Mouse (Mus musculus) hindbrain, embryonic 16.5 days (tissue): ENCODE data around the gene Rara. TPM values are rescaled to one million over a fixed set of nuclear protein-coding genes. Genes with fewer than 3 reads are reported as not detected.

Experiments
- ATAC-seq: fragments of 200-750 bp; cut with Nextera tagmentation; 2 replicates; pipeline ENCODE4 v1.8.0; 2017; ENCODE audit warnings: moderate TSS enrichment, moderate library complexity
- H3K27ac ChIP-seq: fragments of 300-500 bp; sonication (generic); 2 replicates; pipeline ENCODE4 v1.5.1; 2014; ENCODE audit warnings: low read depth, mild to moderate bottlenecking, control low read depth, low read length, moderate library complexity
- H3K27me3 ChIP-seq: fragments of 300-500 bp; sonication (generic); replicated peaks from 2 replicates; pipeline ENCODE4 v1.6.1; 2014; ENCODE audit warnings: low read length; ENCODE audit not compliant: control insufficient read depth, insufficient read depth
- H3K36me3 ChIP-seq: fragments of 300-500 bp; sonication (generic); 2 replicates; pipeline ENCODE4 v1.6.1; 2014; ENCODE audit warnings: mild to moderate bottlenecking, low read length, moderate library complexity, mixed read lengths; ENCODE audit not compliant: control insufficient read depth, insufficient read depth
- H3K4me1 ChIP-seq: fragments of 300-500 bp; sonication (generic); 2 replicates; pipeline ENCODE4 v1.6.1; 2014; ENCODE audit warnings: low read depth, low read length; ENCODE audit not compliant: control insufficient read depth, insufficient read depth
- H3K4me2 ChIP-seq: fragments of 300-500 bp; sonication (generic); 2 replicates; pipeline ENCODE4 v1.6.1; 2014; ENCODE audit warnings: mild to moderate bottlenecking, low read length, control low read depth, moderate library complexity
- H3K4me3 ChIP-seq: fragments of 300-500 bp; sonication (generic); 2 replicates; pipeline ENCODE4 v1.5.1; 2014; ENCODE audit warnings: mild to moderate bottlenecking, low read length, control low read depth, moderate library complexity
- H3K9ac ChIP-seq: fragments of 300-500 bp; sonication (generic); 2 replicates; pipeline ENCODE4 v1.6.1; 2014; ENCODE audit warnings: low read depth, mild to moderate bottlenecking, control low read depth, low read length, moderate library complexity
- H3K9me3 ChIP-seq: fragments of 300-500 bp; sonication (generic); 2 replicates; pipeline ENCODE4 v1.6.1; 2014; ENCODE audit warnings: mild to moderate bottlenecking, low read length, moderate library complexity; ENCODE audit not compliant: control insufficient read depth
- WGBS: fragments of 180-500 bp; shearing (Covaris S2); extraction: QIAGEN DNeasy Blood & Tissue Kit; methylation state at CpG from one replicate; pipeline ENCODE4 v1.1.7; 2014; 5-methylcytosine and 5-hydroxymethylcytosine counted together
- polyA plus RNA-seq: library from polyadenylated mRNA; unstranded; fragments of >200 nt; fragmentation: Nextera tagmentation; extraction: Ambion mirVana; gene quantifications from 2 replicates; pipeline ENCODE4 v1.2.1, GENCODE M21; 2015

Gene Rara
- polyA plus RNA-seq = 12.1 and 16.7 TPM in 2 replicates

DNA sequence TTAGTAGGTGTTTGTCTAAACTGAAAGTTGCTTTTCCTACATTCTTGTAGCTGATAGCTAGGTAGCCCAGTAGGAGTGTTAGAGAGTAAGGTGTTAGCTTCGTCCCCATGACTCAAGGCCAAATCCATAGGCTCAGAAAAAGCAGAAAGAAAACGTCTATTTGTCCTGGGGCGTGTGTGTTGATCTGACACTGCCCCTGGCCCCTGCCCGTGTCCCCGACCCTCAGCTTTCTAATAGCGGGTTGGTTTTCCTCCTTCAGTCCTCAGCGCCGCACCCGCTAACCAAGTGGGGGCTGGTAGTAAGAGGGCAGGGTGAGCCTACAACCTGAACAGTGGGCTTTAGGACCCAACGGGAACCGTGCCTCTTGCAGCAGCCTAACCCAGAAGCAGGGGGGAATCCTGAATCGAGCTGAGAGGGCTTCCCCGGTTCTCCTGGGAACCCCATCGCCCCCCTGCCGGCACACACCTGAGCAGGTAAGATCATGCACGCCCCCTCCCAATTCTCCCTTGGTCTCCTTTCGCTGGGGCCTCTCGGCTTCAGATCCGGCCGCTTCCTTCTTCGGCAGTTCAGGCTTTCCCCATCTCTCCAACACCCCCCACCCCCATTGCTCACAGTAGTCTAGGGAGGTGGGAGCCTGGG is at the start of gene Rara:
Rara (plus strand) TSS at position 381 of the 639 bp plus-strand sequence.
- no peaks in the 10 kb centered on the region for H3K9me3 ChIP-seq
- no peaks in the 10 kb centered on the region for H3K27me3 ChIP-seq
- H3K9ac ChIP-seq = peak within 1 kb of the TSS; percentile 78
- H3K27ac ChIP-seq = peak within 1 kb of the TSS; percentile 10; the same call in 1 of the 2 replicates
- peak within 1 kb of the TSS; percentile 71 for H3K4me2 ChIP-seq
- ATAC-seq = peak; percentile 46; the same call in 1 of the 2 replicates
- WGBS = 12% methylated on average over 17 of the region's 21 CpGs
- H3K36me3 ChIP-seq = no peaks in the 10 kb centered on the region
- peak within 1 kb of the TSS; percentile 66 for H3K4me3 ChIP-seq
- H3K4me1 ChIP-seq = peaks cover 77% of the 10 kb centered on the region

DNA sequence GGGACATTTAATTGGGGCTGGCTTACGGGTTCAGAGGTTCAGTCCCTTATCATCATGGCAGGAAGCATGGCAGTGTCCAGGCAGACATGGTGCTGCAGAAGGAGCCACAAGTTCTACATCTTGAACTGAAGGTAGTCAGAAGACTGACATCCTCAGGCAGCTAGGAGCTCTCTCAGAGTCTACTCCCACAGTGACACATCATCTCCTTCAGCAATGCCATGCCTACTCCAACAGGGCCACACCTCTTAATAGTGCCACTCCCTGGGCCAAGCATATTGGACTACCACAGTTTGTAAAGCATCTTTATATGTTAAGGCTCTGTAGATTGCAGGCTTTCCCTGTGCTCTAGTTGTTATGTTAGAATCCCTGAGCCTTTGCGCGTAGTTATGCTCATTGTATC is 39.9 kb upstream of the Rara start:
- Histone ChIP-seq H3K4me2 (no peak overlapping the region), H3K9me3 (no peaks in the 10 kb centered on the region), H3K4me3 (no peak overlapping the region), H3K9ac (no peak overlapping the region), H3K36me3 (peaks cover 24% of the 10 kb centered on the region), H3K27ac (no peak overlapping the region), H3K4me1 (no peaks in the 10 kb centered on the region), H3K27me3 (no peaks in the 10 kb centered on the region)
- WGBS = 96% methylated on average over 3 of the region's 3 CpGs
- no peak for ATAC-seq

- Histone ChIP-seq H3K4me2 (no peak overlapping the region), H3K27ac (no peak overlapping the region), H3K27me3 (no peaks in the 10 kb centered on the region), H3K4me3 (no peak overlapping the region), H3K36me3 (peaks cover 31% of the 10 kb centered on the region), H3K9me3 (no peaks in the 10 kb centered on the region), H3K4me1 (no peaks in the 10 kb centered on the region), H3K9ac (no peak overlapping the region)
- no peak for ATAC-seq
- 98% methylated on average over 4 of the region's 4 CpGs for WGBS
Observed at GRCm38 (mm10) chr11:98889077-98889476, 38.5 kb upstream of the Rara start.

- Histone ChIP-seq H3K27me3 (no peaks in the 10 kb centered on the region), H3K27ac (no peak overlapping the region), H3K36me3 (peaks cover 35% of the 10 kb centered on the region), H3K9ac (no peak overlapping the region), H3K4me3 (no peak overlapping the region), H3K9me3 (no peaks in the 10 kb centered on the region), H3K4me1 (no peaks in the 10 kb centered on the region), H3K4me2 (no peak overlapping the region)
- ATAC-seq = no peak
- WGBS = 94% methylated on average over 5 of the region's 5 CpGs
Observed at GRCm38 (mm10) chr11:98889977-98890376, 37.6 kb upstream of the Rara start.

DNA sequence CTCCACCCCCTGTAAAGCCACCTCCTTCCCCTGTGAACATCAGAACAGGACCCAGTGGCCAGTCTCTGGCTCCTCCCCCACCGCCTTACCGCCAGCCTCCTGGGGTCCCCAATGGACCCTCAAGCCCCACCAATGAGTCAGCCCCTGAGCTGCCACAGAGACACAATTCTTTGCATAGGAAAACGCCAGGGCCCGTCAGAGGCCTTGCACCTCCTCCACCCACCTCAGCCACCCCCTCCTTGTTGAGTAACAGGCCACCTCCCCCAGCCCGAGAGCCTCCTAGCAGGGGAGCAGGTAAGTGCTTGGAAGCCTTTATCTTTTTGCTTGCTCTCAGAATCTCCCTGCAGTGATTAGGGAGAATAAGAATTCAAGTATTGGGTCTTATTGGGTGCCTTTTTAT is 35.2 kb upstream of the Rara start:
- no peak for ATAC-seq
- WGBS = 49% methylated on average over 5 of the region's 5 CpGs
- no peaks in the 10 kb centered on the region for H3K27me3 ChIP-seq
- peaks cover 37% of the 10 kb centered on the region for H3K36me3 ChIP-seq
- H3K4me3 ChIP-seq = no peak overlapping the region
- H3K9me3 ChIP-seq = no peaks in the 10 kb centered on the region
- H3K4me1 ChIP-seq = no peaks in the 10 kb centered on the region
- no peak overlapping the region for H3K4me2 ChIP-seq
- no peak overlapping the region for H3K27ac ChIP-seq
- no peak overlapping the region for H3K9ac ChIP-seq

DNA sequence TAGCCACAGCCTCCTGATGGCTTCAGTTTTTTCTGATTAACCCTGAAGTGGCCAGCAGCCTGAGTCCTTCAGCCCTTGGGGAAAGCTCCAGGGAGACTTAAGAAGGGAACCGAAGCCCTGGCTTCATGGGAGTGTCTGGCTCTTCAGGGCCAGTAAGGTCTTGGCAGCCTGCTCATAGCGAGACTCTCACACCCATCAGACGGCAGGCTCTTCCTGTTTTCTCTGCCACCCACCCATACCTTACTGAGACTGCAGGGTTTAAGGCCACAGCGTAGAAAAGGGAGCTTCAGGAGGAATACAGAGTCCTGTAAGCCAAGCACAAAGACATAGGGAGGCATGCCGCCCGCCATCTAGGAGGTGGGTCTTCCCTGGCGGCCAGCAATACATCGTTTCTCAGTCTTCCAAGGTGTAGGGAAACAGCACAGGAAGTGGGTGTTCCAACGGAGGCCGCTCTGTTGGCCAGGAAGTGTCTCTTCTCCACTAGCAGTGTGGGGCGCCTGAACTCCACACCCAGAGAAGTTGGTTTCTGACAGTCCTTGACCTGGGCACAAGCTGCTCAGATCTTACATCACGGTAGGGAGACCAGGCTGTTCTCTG is 27.0 kb upstream of the Rara start:
- Histone ChIP-seq H3K4me2 (no peak overlapping the region), H3K4me1 (no peaks in the 10 kb centered on the region), H3K27ac (no peak overlapping the region), H3K36me3 (peaks cover 36% of the 10 kb centered on the region), H3K9ac (no peak overlapping the region), H3K4me3 (no peak overlapping the region), H3K27me3 (no peaks in the 10 kb centered on the region), H3K9me3 (no peaks in the 10 kb centered on the region)
- 90% methylated on average over 12 of the region's 12 CpGs for WGBS
- no peak for ATAC-seq

GRCm38 (mm10) chr11:98902621-98903245 is 24.9 kb upstream of the Rara start:
- H3K4me2 ChIP-seq = no peak overlapping the region
- no peak for ATAC-seq
- H3K4me3 ChIP-seq = no peak overlapping the region
- H3K27me3 ChIP-seq = no peaks in the 10 kb centered on the region
- H3K36me3 ChIP-seq = peaks cover 22% of the 10 kb centered on the region
- H3K9me3 ChIP-seq = no peaks in the 10 kb centered on the region
- WGBS = 14% methylated on average over 10 of the region's 10 CpGs
- no peaks in the 10 kb centered on the region; the same call in 1 of the 2 replicates for H3K4me1 ChIP-seq
- H3K9ac ChIP-seq = no peak overlapping the region
- H3K27ac ChIP-seq = no peak overlapping the region

DNA sequence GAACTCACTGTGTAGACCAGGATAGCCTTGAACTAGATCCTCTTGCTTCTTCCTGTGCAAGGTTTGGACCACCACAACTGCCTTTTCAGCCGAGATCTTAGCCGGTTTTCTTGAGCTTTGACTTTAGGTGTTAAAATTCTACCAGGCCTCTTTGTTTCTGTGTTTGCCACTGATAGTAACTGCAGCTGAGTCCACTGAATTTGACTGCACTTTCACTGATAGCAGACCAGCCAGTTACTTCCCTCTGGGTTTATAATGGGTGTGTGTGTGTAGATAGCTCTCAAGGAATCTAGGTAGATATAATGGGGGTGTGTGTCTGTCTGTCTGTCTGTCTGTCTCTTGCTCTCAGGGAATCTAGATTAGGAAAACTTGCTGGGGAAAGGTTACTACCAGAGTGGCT is 23.0 kb upstream of the Rara start:
- peaks cover 6% of the 10 kb centered on the region for H3K4me1 ChIP-seq
- H3K9ac ChIP-seq = no peak overlapping the region
- no peaks in the 10 kb centered on the region for H3K27me3 ChIP-seq
- H3K4me2 ChIP-seq = no peak overlapping the region
- no peak for ATAC-seq
- H3K4me3 ChIP-seq = no peak overlapping the region
- H3K27ac ChIP-seq = no peak overlapping the region
- WGBS = 82% methylated on average over 2 of the region's 2 CpGs
- peaks cover 13% of the 10 kb centered on the region for H3K36me3 ChIP-seq
- H3K9me3 ChIP-seq = no peaks in the 10 kb centered on the region

GRCm38 (mm10) chr11:98905033-98905432 is 22.6 kb upstream of the Rara start:
- WGBS = 91% methylated on average over 7 of the region's 7 CpGs
- Histone ChIP-seq H3K36me3 (peaks cover 8% of the 10 kb centered on the region), H3K9ac (no peak overlapping the region), H3K9me3 (no peaks in the 10 kb centered on the region), H3K27ac (no peak overlapping the region), H3K27me3 (no peaks in the 10 kb centered on the region), H3K4me2 (no peak overlapping the region), H3K4me3 (no peak overlapping the region), H3K4me1 (peaks cover 6% of the 10 kb centered on the region)
- ATAC-seq = no peak
